Mouse (Mus musculus) adrenal gland, adult 18-20 months (tissue): ENCODE results near the gene Pim1. TPM values are rescaled to one million over a fixed set of nuclear protein-coding genes. Genes with fewer than 3 reads are reported as not detected.

Source experiments
- DNase-seq, 2 experiments: peaks; one replicate each; pipeline ENCODE4 v3.0.0; 2021 to 2022; ENCODE audit warnings: low spot score in 2 of 2
- total RNA-seq, 2 experiments: library from RNA; stranded (reverse); gene quantifications; 1 replicate in 1 of 2; 2 replicates in 1 of 2; pipeline ENCODE4 v1.2.3; 2021

The Pim1 gene
- total RNA-seq, 2 experiments from 2014 or later: 132 to 171 TPM

GRCm38 (mm10) chr17:29464519-29465140 lies 25.9 kb upstream of the Pim1 start:
- DNase-seq: no peak

- DNase-seq: no peak
Measured at GRCm38 (mm10) chr17:29465405-29466010, 25.0 kb upstream of the Pim1 start.

- DNase-seq: no peak
Measured at GRCm38 (mm10) chr17:29467030-29467429, 23.5 kb upstream of the Pim1 start.

GRCm38 (mm10) chr17:29473466-29473865 lies 17.1 kb upstream of the Pim1 start:
- DNase-seq: no peak

GRCm38 (mm10) chr17:29474036-29474435 lies 16.5 kb upstream of the Pim1 start:
- no peak for DNase-seq

GRCm38 (mm10) chr17:29475142-29475541 lies 15.4 kb upstream of the Pim1 start:
- no peak for DNase-seq

- DNase-seq: no peak
Measured at GRCm38 (mm10) chr17:29476461-29476860, 14.1 kb upstream of the Pim1 start.

GRCm38 (mm10) chr17:29477357-29477756 lies 13.2 kb upstream of the Pim1 start:
- no peak for DNase-seq

- no peak for DNase-seq
Measured at GRCm38 (mm10) chr17:29478271-29478670, 12.3 kb upstream of the Pim1 start.

- no peak for DNase-seq
Measured at GRCm38 (mm10) chr17:29480256-29480655, 10.3 kb upstream of the Pim1 start.

GRCm38 (mm10) chr17:29482632-29483031 lies 7.9 kb upstream of the Pim1 start:
- DNase-seq: no peak

- DNase-seq: no peak
Measured at GRCm38 (mm10) chr17:29483282-29483681, 7.3 kb upstream of the Pim1 start.

GRCm38 (mm10) chr17:29484431-29484830 lies 6.1 kb upstream of the Pim1 start:
- no peak for DNase-seq

GRCm38 (mm10) chr17:29485336-29486233 lies 5.0 kb upstream of the Pim1 start:
- DNase-seq: no peak

- DNase-seq: no peak
Measured at GRCm38 (mm10) chr17:29488257-29488977, 2.1 kb upstream of the Pim1 start.

- DNase-seq: peak; percentile 33 to 56
Measured at GRCm38 (mm10) chr17:29488978-29489970, 1.3 kb upstream of the Pim1 start.

GRCm38 (mm10) chr17:29489971-29490712 lies 411 bp upstream of the Pim1 start:
- peak; percentile 95 to 97 for DNase-seq

GRCm38 (mm10) chr17:29491591-29492268 lies 1.2 kb downstream of the Pim1 start:
- peak; percentile 66 to 73 for DNase-seq
